ENCODE assay signal across 9 mouse cellular contexts in genomic region chr1:151686696-151687095, GRCm38 (mm10).
DNase-seq lines count a peak whose midpoint lies in the region; ATAC-seq lines count a peak whose summit lies in the region.
"Had no signal": no experiment of that assay in that cellular context is flagged by ENCODE, and none has a peak within 500 bp of the region (broad histone marks: within the 10 kb centered on the region; RNA-seq: fewer than 3 reads in every experiment).

No protein-coding gene starts in this region.

- H3K36me3 ChIP-seq in forebrain, embryonic 12.5 days (replicated peaks), result no peaks in the 10 kb centered on the region
- H3K36me3 ChIP-seq in forebrain, embryonic 15.5 days, result no peaks in the 10 kb centered on the region
- H3K36me3 ChIP-seq: midbrain, embryonic 12.5 days had no signal

- no peak overlapping the region for H3K9ac ChIP-seq in forebrain, embryonic 12.5 days
- H3K9ac ChIP-seq in forebrain, embryonic 15.5 days (replicated peaks), result no peak overlapping the region
- H3K9ac ChIP-seq: midbrain, embryonic 12.5 days had no signal

- H3K27ac ChIP-seq in forebrain, embryonic 12.5 days, result 0 out of 2 replicates have a peak overlapping the region, but pooled peaks have one; percentile 19
- H3K27ac ChIP-seq in forebrain, embryonic 15.5 days (replicated peaks), result no peak overlapping the region
- H3K27ac ChIP-seq: midbrain, embryonic 12.5 days had no signal

- H3K27me3 ChIP-seq in forebrain, embryonic 12.5 days, result no peaks in the 10 kb centered on the region
- no peaks in the 10 kb centered on the region for H3K27me3 ChIP-seq in forebrain, embryonic 15.5 days
- H3K27me3 ChIP-seq: midbrain, embryonic 12.5 days had no signal

- peaks cover 10% of the 10 kb centered on the region for H3K4me1 ChIP-seq in forebrain, embryonic 12.5 days
- H3K4me1 ChIP-seq in forebrain, embryonic 15.5 days, result peaks cover 13% of the 10 kb centered on the region; the same call in 1 of the 2 replicates

- H3K9me3 ChIP-seq in forebrain, embryonic 12.5 days, result no peaks in the 10 kb centered on the region
- no peaks in the 10 kb centered on the region for H3K9me3 ChIP-seq in forebrain, embryonic 15.5 days
- H3K9me3 ChIP-seq: midbrain, embryonic 12.5 days had no signal

- H3K4me3 ChIP-seq in forebrain, embryonic 12.5 days (replicated peaks), result no peak overlapping the region
- H3K4me3 ChIP-seq in forebrain, embryonic 15.5 days, result no peak overlapping the region
- H3K4me3 ChIP-seq: midbrain, embryonic 12.5 days had no signal

- no peak overlapping the region for H3K4me2 ChIP-seq in forebrain, embryonic 12.5 days
- no peak overlapping the region for H3K4me2 ChIP-seq in forebrain, embryonic 15.5 days (replicated peaks)
- H3K4me2 ChIP-seq: midbrain, embryonic 12.5 days had no signal

- ATAC-seq in forebrain, embryonic 12.5 days (ENCODE audit: low FRiP score), result no peak
- ATAC-seq in forebrain, embryonic 15.5 days (replicated peaks), result no peak
- ATAC-seq in erythroid progenitor cell, adult 5-6 weeks (replicated peaks; ENCODE audit: low FRiP score, poor library complexity, severe bottlenecking), result no peak

- peak; percentile 86 for DNase-seq in MN1 (ENCODE audit: low spot score)
- DNase-seq in heart, adult 8-10 months (ENCODE audit: low spot score), result peak; percentile 88
- peak; percentile 66 for DNase-seq in lung, postnatal 10 days
- DNase-seq in spleen, postnatal 4 days (ENCODE audit: low spot score in 2 of 2), result no peak
- no peak for DNase-seq in left cerebral cortex, postnatal 10 days (ENCODE audit: extremely low spot score in 1 of 2, low spot score in 2 of 2)

- 62% methylated on average over 8 of the region's 8 CpGs for WGBS in forebrain, embryonic 12.5 days
- WGBS in forebrain, embryonic 15.5 days, result 59% methylated on average over 8 of the region's 8 CpGs

- intact Hi-C loops in left cerebral cortex, postnatal 10 days (cut with DNase I), result no loop called here

Comparison
In these comparisons a context has a peak if more than half of its experiments do, and no peak if none do; other contexts are left out.
1. DNase-seq: peak in MN1 (single experiment), heart, adult 8-10 months (single experiment) and lung, postnatal 10 days (single experiment); none in spleen, postnatal 4 days (0 of 2) and left cerebral cortex, postnatal 10 days (0 of 2).